23 mouse cellular contexts compared by ENCODE assay signal in genomic region chr2:150675525-150675924, GRCm38 (mm10). TPM values are rescaled to one million over a fixed set of nuclear protein-coding genes. Genes with fewer than 3 reads are reported as not detected.
A peak's percentile ranks its signal among the peaks of the same experiment; 100 is the strongest.
DNase-seq lines count a peak whose midpoint lies in the region; ATAC-seq and TF ChIP-seq lines count a peak whose summit lies in the region.
"Had no signal": no experiment of that assay in that cellular context is flagged by ENCODE, and none has a peak within 500 bp of the region (broad histone marks: within the 10 kb centered on the region; RNA-seq: fewer than 3 reads in every experiment).

No protein-coding gene starts in this region.

- no peaks in the 10 kb centered on the region for H3K36me3 ChIP-seq in hindbrain, postnatal 0 days (ENCODE audit: insufficient read depth, low read length)
- no peaks in the 10 kb centered on the region for H3K36me3 ChIP-seq in hindbrain, embryonic 10.5 days
- no peaks in the 10 kb centered on the region for H3K36me3 ChIP-seq in lung, postnatal 0 days (ENCODE audit: insufficient read depth, low read length)
- H3K36me3 ChIP-seq in embryonic facial prominence, embryonic 10.5 days (replicated peaks) = no peaks in the 10 kb centered on the region
- H3K36me3 ChIP-seq: embryonic facial prominence, embryonic 15.5 days; forebrain, embryonic 12.5 days; heart, embryonic 10.5 days; liver, embryonic 15.5 days had no signal

- no peak for TF ChIP-seq EP300 in lung, postnatal 0 days (IDR thresholded peaks at IDR 0.05)

- peaks cover 12% of the 10 kb centered on the region; the same call in 1 of the 2 replicates for H3K27me3 ChIP-seq in hindbrain, postnatal 0 days (ENCODE audit: insufficient read depth, low read length)
- peaks cover 23% of the 10 kb centered on the region for H3K27me3 ChIP-seq in hindbrain, embryonic 10.5 days (ENCODE audit: insufficient read depth, poor library complexity, severe bottlenecking)
- no peaks in the 10 kb centered on the region for H3K27me3 ChIP-seq in lung, postnatal 0 days (replicated peaks; ENCODE audit: insufficient read depth, low read length)
- H3K27me3 ChIP-seq in embryonic facial prominence, embryonic 10.5 days (replicated peaks; ENCODE audit: low read depth, poor library complexity, severe bottlenecking) = peaks cover 8% of the 10 kb centered on the region; the same call in 1 of the 2 replicates
- H3K27me3 ChIP-seq: embryonic facial prominence, embryonic 15.5 days; liver, embryonic 15.5 days had no signal

- no peak for ATAC-seq in hindbrain, postnatal 0 days
- ATAC-seq in lung, postnatal 0 days = no peak

- H3K4me3 ChIP-seq in hindbrain, postnatal 0 days (ENCODE audit: low read length) = no peak overlapping the region
- no peak overlapping the region for H3K4me3 ChIP-seq in hindbrain, embryonic 10.5 days
- no peak overlapping the region for H3K4me3 ChIP-seq in lung, postnatal 0 days (ENCODE audit: low read depth, low read length)
- no peak overlapping the region for H3K4me3 ChIP-seq in embryonic facial prominence, embryonic 10.5 days
- H3K4me3 ChIP-seq: embryonic facial prominence, embryonic 15.5 days; forebrain, embryonic 12.5 days; heart, embryonic 10.5 days; liver, embryonic 15.5 days had no signal

- no peaks in the 10 kb centered on the region for H3K9me3 ChIP-seq in hindbrain, postnatal 0 days (ENCODE audit: low read length)
- no peaks in the 10 kb centered on the region for H3K9me3 ChIP-seq in hindbrain, embryonic 10.5 days
- no peaks in the 10 kb centered on the region for H3K9me3 ChIP-seq in lung, postnatal 0 days (ENCODE audit: low read length)
- no peaks in the 10 kb centered on the region for H3K9me3 ChIP-seq in embryonic facial prominence, embryonic 10.5 days
- H3K9me3 ChIP-seq: embryonic facial prominence, embryonic 15.5 days; forebrain, embryonic 12.5 days; heart, embryonic 10.5 days; liver, embryonic 15.5 days had no signal

- no peaks in the 10 kb centered on the region for H3K4me1 ChIP-seq in hindbrain, postnatal 0 days (ENCODE audit: insufficient read depth, low read length)
- no peaks in the 10 kb centered on the region; the same call in 1 of the 2 replicates for H3K4me1 ChIP-seq in hindbrain, embryonic 10.5 days (replicated peaks)
- H3K4me1 ChIP-seq in lung, postnatal 0 days (ENCODE audit: insufficient read depth, low read depth, low read length) = no peaks in the 10 kb centered on the region
- H3K4me1 ChIP-seq in embryonic facial prominence, embryonic 10.5 days = no peaks in the 10 kb centered on the region
- H3K4me1 ChIP-seq: embryonic facial prominence, embryonic 15.5 days; heart, embryonic 10.5 days had no signal

- H3K4me2 ChIP-seq in hindbrain, postnatal 0 days (ENCODE audit: low read depth, low read length) = no peak overlapping the region
- no peak overlapping the region for H3K4me2 ChIP-seq in lung, postnatal 0 days (replicated peaks; ENCODE audit: low read depth, low read length)
- H3K4me2 ChIP-seq: embryonic facial prominence, embryonic 15.5 days; forebrain, embryonic 12.5 days; hindbrain, embryonic 14.5 days; liver, embryonic 15.5 days; midbrain, embryonic 11.5 days had no signal

- no peak overlapping the region for H3K27ac ChIP-seq in hindbrain, postnatal 0 days
- no peak overlapping the region for H3K27ac ChIP-seq in hindbrain, embryonic 10.5 days
- no peak overlapping the region for H3K27ac ChIP-seq in lung, postnatal 0 days (ENCODE audit: low read length)
- no peak overlapping the region for H3K27ac ChIP-seq in embryonic facial prominence, embryonic 10.5 days (replicated peaks)
- H3K27ac ChIP-seq: embryonic facial prominence, embryonic 15.5 days; forebrain, embryonic 12.5 days; heart, embryonic 10.5 days; hindbrain, embryonic 14.5 days; liver, embryonic 15.5 days had no signal

- no peak overlapping the region for H3K9ac ChIP-seq in hindbrain, postnatal 0 days (replicated peaks; ENCODE audit: low read length)
- H3K9ac ChIP-seq in lung, postnatal 0 days (replicated peaks; ENCODE audit: low read depth) = no peak overlapping the region
- H3K9ac ChIP-seq: embryonic facial prominence, embryonic 15.5 days; forebrain, embryonic 12.5 days; hindbrain, embryonic 14.5 days; liver, embryonic 15.5 days had no signal

- DNase-seq in hindbrain, postnatal 0 days (ENCODE audit: low spot score) = no peak
- no peak for DNase-seq in hindbrain, embryonic 10.5 days (ENCODE audit: low spot score)
- no peak for DNase-seq in lung, postnatal 0 days (ENCODE audit: low spot score)
- no peak for DNase-seq in lung, postnatal 36 days
- peak; percentile 69 for DNase-seq in ES-CJ7 (ENCODE audit: low read depth, low spot score)
- DNase-seq in naive thymus-derived CD4-positive, alpha-beta T cell, adult 2 months (ENCODE audit: low read depth) = peak; percentile 39
- DNase-seq in layer of hippocampus, postnatal 14 days (ENCODE audit: low spot score in 2 of 2) = no peak
- DNase-seq in embryonic facial prominence, embryonic 10.5 days (ENCODE audit: low spot score) = no peak

- 15% methylated on average over 1 of the region's 1 CpGs for WGBS in hindbrain, postnatal 0 days
- 32% methylated on average over 1 of the region's 1 CpGs for WGBS in hindbrain, embryonic 10.5 days
- WGBS in lung, postnatal 0 days = 15% methylated on average over 1 of the region's 1 CpGs
- WGBS in embryonic facial prominence, embryonic 10.5 days = 38% methylated on average over 1 of the region's 1 CpGs

- TF ChIP-seq CTCF in hindbrain, postnatal 0 days (IDR thresholded peaks at IDR 0.05; ENCODE audit: low read depth) = peak; percentile 23; the same call in 1 of the 2 replicates
- peak; percentile 29 for TF ChIP-seq CTCF in lung, postnatal 0 days (IDR thresholded peaks at IDR 0.05)

RNA-seq across cellular contexts. Expression of gene Acss1, which starts 7.2 kb away (rescaled TPM):
- 33.0 and 43.5 TPM in 2 replicates for total RNA-seq in hindbrain, postnatal 0 days (2014; rRNA removed)
- polyA plus RNA-seq in hindbrain, postnatal 0 days (2015; fragmentation: Nextera tagmentation; extraction: Ambion mirVana) = 17.0 and 17.6 TPM in 2 replicates
- 16.2 and 34.1 TPM in 2 replicates for polyA plus RNA-seq in hindbrain, embryonic 10.5 days (2016; fragmentation: Nextera tagmentation; extraction: Ambion mirVana)
- polyA plus RNA-seq in lung, postnatal 0 days (2015; fragmentation: Nextera tagmentation; extraction: Ambion mirVana) = 12.9 and 13.4 TPM in 2 replicates
- total RNA-seq in layer of hippocampus, postnatal 14 days (2021) = 10 to 100 TPM; 20.5 to 21.0 TPM
- 7.8 and 9.3 TPM in 2 replicates for polyA plus RNA-seq in embryonic facial prominence, embryonic 10.5 days (2016; fragmentation: Nextera tagmentation; extraction: Ambion mirVana)
- polyA plus RNA-seq: C2C12 had no signal

RNA-seq across cellular contexts. Expression of gene Vsx1, which starts 13.6 kb away (rescaled TPM):
- 0.26 TPM in 1 of 2 replicates, not detected in the other for total RNA-seq in hindbrain, postnatal 0 days (2014; rRNA removed)
- 0.10 and 0.13 TPM in 2 replicates for polyA plus RNA-seq in hindbrain, postnatal 0 days (2015; fragmentation: Nextera tagmentation; extraction: Ambion mirVana)
- 1.0 TPM in 2 replicates for polyA plus RNA-seq in hindbrain, embryonic 10.5 days (2016; fragmentation: Nextera tagmentation; extraction: Ambion mirVana)
- polyA plus RNA-seq in lung, postnatal 0 days (2015; fragmentation: Nextera tagmentation; extraction: Ambion mirVana) = not detected in 2 replicates
- total RNA-seq in layer of hippocampus, postnatal 14 days (2021) = under 1 TPM; 0.09 to 0.10 TPM
- polyA plus RNA-seq in embryonic facial prominence, embryonic 10.5 days (2016; fragmentation: Nextera tagmentation; extraction: Ambion mirVana) = 0.04 and 0.23 TPM in 2 replicates
- total RNA-seq: adrenal gland, postnatal 36 days; gastrocnemius, postnatal 14 days; heart, postnatal 10 days; layer of hippocampus, adult 18-20 months; left cerebral cortex, adult 18-20 months had no signal
- polyA plus RNA-seq: C2C12; heart, embryonic 10.5 days; kidney, embryonic 14.5 days; limb, embryonic 11.5 days; liver, embryonic 15.5 days; small intestine, adult 2 months had no signal

Comparison
In these comparisons a context has a peak if more than half of its experiments do, and no peak if none do; other contexts are left out.
1. DNase-seq: peak in ES-CJ7 (single experiment) and naive thymus-derived CD4-positive, alpha-beta T cell, adult 2 months (single experiment); none in hindbrain, postnatal 0 days (single experiment), hindbrain, embryonic 10.5 days (single experiment), lung, postnatal 0 days (single experiment), lung, postnatal 36 days (single experiment), layer of hippocampus, postnatal 14 days (0 of 2) and embryonic facial prominence, embryonic 10.5 days (single experiment).